Mouse (Mus musculus) ES-Bruce4 (cell line): ENCODE measurements around the gene Alpk1. TPM values are rescaled to one million over a fixed set of nuclear protein-coding genes. Genes with fewer than 3 reads are reported as not detected.

ENCODE experiments used
- H3K27ac ChIP-seq: 2 replicates; pipeline ENCODE4 v1.5.1; 2012; ENCODE audit warnings: low read length, inconsistent platforms; ENCODE audit not compliant: insufficient read depth
- H3K27me3 ChIP-seq: 2 replicates; pipeline ENCODE4 v1.6.1; 2012; ENCODE audit warnings: mild to moderate bottlenecking, low read length, inconsistent platforms; ENCODE audit not compliant: control insufficient read depth, poor library complexity, insufficient read depth, severe bottlenecking
- H3K36me3 ChIP-seq: 2 replicates; pipeline ENCODE4 v1.6.1; 2012; ENCODE audit warnings: inconsistent platforms, mild to moderate bottlenecking, low read length, moderate library complexity; ENCODE audit not compliant: control insufficient read depth, poor library complexity, insufficient read depth, severe bottlenecking
- H3K4me1 ChIP-seq: one replicate; pipeline ENCODE4 v1.8.1; 2011; ENCODE audit warnings: low read length; ENCODE audit not compliant: control insufficient read depth, insufficient read depth
- H3K4me3 ChIP-seq: 2 replicates; pipeline ENCODE4 v1.5.1; 2011; ENCODE audit warnings: low read depth, mild to moderate bottlenecking, low read length
- H3K9ac ChIP-seq: 2 replicates; pipeline ENCODE4 v1.6.1; 2012; ENCODE audit warnings: low read depth, mild to moderate bottlenecking, inconsistent platforms; ENCODE audit not compliant: poor library complexity, severe bottlenecking
- H3K9me3 ChIP-seq: replicated peaks from 2 replicates; pipeline ENCODE4 v1.6.1; 2012; ENCODE audit warnings: mild to moderate bottlenecking, low read length, inconsistent platforms; ENCODE audit not compliant: control insufficient read depth, poor library complexity, insufficient read depth, severe bottlenecking
- CTCF ChIP-seq: IDR thresholded peaks from one replicate; pipeline ENCODE4 v1.8.1; 2011; ENCODE audit warnings: low read depth, low read length
- EP300 ChIP-seq: IDR thresholded peaks from 2 replicates; pipeline ENCODE4 v1.6.1; 2011; ENCODE audit warnings: low read depth, low read length; ENCODE audit not compliant: insufficient read depth
- POLR2A ChIP-seq: IDR thresholded peaks from one replicate; pipeline ENCODE4 v1.8.1; 2011; ENCODE audit warnings: low read length; ENCODE audit not compliant: insufficient read depth
- polyA plus RNA-seq: library from polyadenylated mRNA; stranded (reverse); fragments of >200 nt; gene quantifications from 2 replicates; pipeline ENCODE4 v1.2.4, GENCODE M21; 2011; ENCODE audit warnings: low read depth; ENCODE audit not compliant: missing spikeins, insufficient read depth, insufficient read length

The Alpk1 gene
- polyA plus RNA-seq, 1 experiment, result 1.2 TPM

DNA sequence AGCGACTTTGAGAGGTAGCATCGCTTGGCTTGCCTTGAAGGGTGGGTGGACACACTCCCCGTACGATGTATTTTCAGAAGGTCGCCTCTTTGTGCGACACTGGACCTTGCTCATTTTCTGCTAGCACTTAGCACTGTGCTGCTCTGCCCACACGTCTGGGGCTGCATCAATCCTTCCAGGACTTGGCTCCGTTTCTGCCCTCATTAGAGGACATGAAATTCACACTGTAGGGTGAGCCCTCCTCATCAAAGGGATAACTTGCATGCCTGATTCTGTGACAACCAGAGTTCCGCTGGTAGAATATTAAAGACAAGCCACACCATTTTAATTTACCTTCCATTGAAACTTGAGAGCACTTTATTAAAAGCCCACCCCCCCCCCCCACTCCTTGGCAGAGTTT lies 67.2 kb downstream of the Alpk1 start:
- Histone ChIP-seq H3K9ac (no peak overlapping the region), H3K36me3 (no peaks in the 10 kb centered on the region), H3K27me3 (no peaks in the 10 kb centered on the region), H3K4me3 (no peak overlapping the region), H3K9me3 (no peaks in the 10 kb centered on the region), H3K27ac (no peak overlapping the region), H3K4me1 (no peaks in the 10 kb centered on the region)
- TF ChIP-seq EP300, result no peak
- no peak for TF ChIP-seq CTCF
- no peak for TF ChIP-seq POLR2A

GRCm38 (mm10) chr3:127711536-127711935 lies 68.8 kb downstream of the Alpk1 start:
- TF ChIP-seq EP300, result no peak
- TF ChIP-seq POLR2A, result no peak
- no peak for TF ChIP-seq CTCF

GRCm38 (mm10) chr3:127707089-127707485 lies 73.2 kb downstream of the Alpk1 start:
- TF ChIP-seq CTCF, result no peak
- H3K9me3 ChIP-seq, result no peaks in the 10 kb centered on the region
- H3K9ac ChIP-seq, result no peak overlapping the region
- no peak overlapping the region for H3K4me3 ChIP-seq
- H3K4me1 ChIP-seq, result no peaks in the 10 kb centered on the region
- no peak overlapping the region for H3K27ac ChIP-seq
- H3K36me3 ChIP-seq, result no peaks in the 10 kb centered on the region
- H3K27me3 ChIP-seq, result no peaks in the 10 kb centered on the region; the same call in 1 of the 2 replicates

More at GRCm38 (mm10) chr3:127711536-127711935, 68.8 kb downstream of the Alpk1 start:
- Histone ChIP-seq H3K27ac (no peak overlapping the region), H3K9ac (no peak overlapping the region), H3K4me1 (no peaks in the 10 kb centered on the region), H3K4me3 (no peak overlapping the region), H3K9me3 (no peaks in the 10 kb centered on the region), H3K36me3 (no peaks in the 10 kb centered on the region), H3K27me3 (no peaks in the 10 kb centered on the region)

GRCm38 (mm10) chr3:127706445-127707088 lies 73.8 kb downstream of the Alpk1 start:
- Histone ChIP-seq H3K27ac (no peak overlapping the region), H3K9ac (no peak overlapping the region), H3K27me3 (no peaks in the 10 kb centered on the region; the same call in 1 of the 2 replicates), H3K9me3 (no peaks in the 10 kb centered on the region), H3K36me3 (no peaks in the 10 kb centered on the region), H3K4me3 (no peak overlapping the region), H3K4me1 (no peaks in the 10 kb centered on the region)
- TF ChIP-seq CTCF (no peak), EP300 (no peak), POLR2A (no peak)

GRCm38 (mm10) chr3:127705515-127706444 lies 74.5 kb downstream of the Alpk1 start:
- Histone ChIP-seq H3K4me3 (no peak overlapping the region), H3K9ac (no peak overlapping the region), H3K36me3 (no peaks in the 10 kb centered on the region), H3K4me1 (no peaks in the 10 kb centered on the region), H3K9me3 (no peaks in the 10 kb centered on the region), H3K27ac (no peak overlapping the region), H3K27me3 (no peaks in the 10 kb centered on the region; the same call in 1 of the 2 replicates)
- TF ChIP-seq EP300 (no peak), POLR2A (no peak), CTCF (no peak)

DNA sequence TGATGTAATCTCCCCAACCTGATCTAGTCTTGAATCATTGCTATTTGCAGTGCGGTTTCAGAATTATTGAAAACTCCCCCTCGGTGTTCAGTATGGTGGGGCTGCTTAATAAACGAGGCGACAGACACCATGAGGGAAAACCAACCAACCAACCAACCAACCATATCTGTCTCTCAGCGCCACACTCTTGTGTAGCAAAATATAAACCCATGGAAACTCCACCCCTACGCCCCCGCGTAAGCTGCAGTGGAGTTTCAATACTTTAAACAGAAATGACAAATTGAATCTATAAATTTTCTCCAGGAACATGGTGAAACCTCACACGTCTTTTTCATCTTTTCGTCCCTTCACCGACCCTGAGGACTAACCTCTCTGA lies 75.2 kb downstream of the Alpk1 start:
- H3K27ac ChIP-seq, result no peak overlapping the region

More for the DNA sequence above, 75.2 kb downstream of the Alpk1 start:
- Histone ChIP-seq H3K4me3 (no peak overlapping the region), H3K9me3 (no peaks in the 10 kb centered on the region), H3K36me3 (no peaks in the 10 kb centered on the region), H3K27me3 (no peaks in the 10 kb centered on the region; the same call in 1 of the 2 replicates), H3K9ac (no peak overlapping the region), H3K4me1 (no peaks in the 10 kb centered on the region)
- TF ChIP-seq POLR2A (no peak), CTCF (no peak), EP300 (no peak)
